Mouse (Mus musculus): ENCODE results near the gene Pfn3.

The Pfn3 gene

DNA sequence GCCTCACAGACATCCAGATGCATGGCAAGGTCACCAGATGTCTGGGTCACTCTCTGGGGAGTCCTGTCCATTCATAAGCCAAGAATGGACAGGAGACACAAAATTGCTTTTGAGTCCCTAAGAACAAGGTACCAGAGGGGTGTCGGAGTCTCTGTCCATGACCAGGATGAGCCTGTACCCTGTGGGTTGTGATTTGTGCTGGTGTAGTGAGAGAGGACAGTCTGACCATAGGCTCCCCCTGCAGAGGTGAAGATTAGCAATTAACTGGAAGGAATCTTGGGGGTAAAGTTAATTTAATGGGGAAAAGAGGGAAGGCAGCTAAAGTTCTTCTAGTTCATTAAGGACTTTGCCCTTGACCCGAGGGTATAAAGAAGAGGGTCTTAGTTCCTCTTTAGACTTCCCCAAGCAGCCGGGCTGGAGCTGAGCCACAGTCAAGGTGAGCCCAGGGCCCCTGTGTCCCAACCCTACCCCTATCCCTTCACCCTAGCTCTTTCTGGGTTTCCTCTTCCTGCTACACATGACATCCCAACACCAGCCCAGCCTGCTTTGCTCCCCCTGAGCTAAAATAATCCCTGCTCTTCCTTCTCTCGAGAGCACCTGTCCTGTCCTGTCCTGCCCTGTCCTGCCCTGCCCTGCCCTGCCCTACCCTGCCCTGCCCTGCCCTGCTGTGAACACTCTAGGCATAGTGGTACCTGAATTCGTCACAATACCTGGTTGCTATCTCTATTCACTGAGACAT lies 15.6 kb downstream of the Pfn3 start:
- peaks cover 45% of the 10 kb centered on the region for H3K27me3 ChIP-seq (ENCODE audit: insufficient read depth, low read length)
- TF ChIP-seq CTCF (conservative IDR thresholded peaks at IDR 0.05; ENCODE audit: low read length) (no peak), NANOG (IDR thresholded peaks at IDR 0.05; ENCODE audit: borderline replicate concordance, low read length) (no peak), POU5F1 (IDR thresholded peaks at IDR 0.05; ENCODE audit: borderline replicate concordance, low read length) (no peak)
- peaks cover 11% of the 10 kb centered on the region for H3K4me1 ChIP-seq (replicated peaks; ENCODE audit: low read depth, low read length)
- H3K4me3 ChIP-seq (replicated peaks; ENCODE audit: low read length): no peak overlapping the region
- peaks cover under 1% of the 10 kb centered on the region; the same call in 1 of the 2 replicates for H3K9me3 ChIP-seq (ENCODE audit: low read length)
- H3K36me3 ChIP-seq (ENCODE audit: insufficient read depth, low read length): no peaks in the 10 kb centered on the region

- Histone ChIP-seq H3K9me3 (ENCODE audit: low read length) (no peaks in the 10 kb centered on the region), H3K36me3 (ENCODE audit: insufficient read depth, low read length) (no peaks in the 10 kb centered on the region), H3K4me3 (replicated peaks; ENCODE audit: low read length) (no peak within 1 kb of the TSS), H3K27me3 (ENCODE audit: insufficient read depth, low read length) (peaks cover 36% of the 10 kb centered on the region), H3K4me1 (replicated peaks; ENCODE audit: low read depth, low read length) (peaks cover 17% of the 10 kb centered on the region)
- TF ChIP-seq NANOG (IDR thresholded peaks at IDR 0.05; ENCODE audit: borderline replicate concordance, low read length) (no peak), CTCF (conservative IDR thresholded peaks at IDR 0.05; ENCODE audit: low read length) (no peak), POU5F1 (IDR thresholded peaks at IDR 0.05; ENCODE audit: borderline replicate concordance, low read length) (no peak)
These were observed 16.9 kb downstream of the Pfn3 start, which contains the start of gene Slc34a1 for GRCm38 (mm10) chr13:55398088-55398487. Gene Slc34a1, plus strand, starts transcription at chr13:55398187.

DNA sequence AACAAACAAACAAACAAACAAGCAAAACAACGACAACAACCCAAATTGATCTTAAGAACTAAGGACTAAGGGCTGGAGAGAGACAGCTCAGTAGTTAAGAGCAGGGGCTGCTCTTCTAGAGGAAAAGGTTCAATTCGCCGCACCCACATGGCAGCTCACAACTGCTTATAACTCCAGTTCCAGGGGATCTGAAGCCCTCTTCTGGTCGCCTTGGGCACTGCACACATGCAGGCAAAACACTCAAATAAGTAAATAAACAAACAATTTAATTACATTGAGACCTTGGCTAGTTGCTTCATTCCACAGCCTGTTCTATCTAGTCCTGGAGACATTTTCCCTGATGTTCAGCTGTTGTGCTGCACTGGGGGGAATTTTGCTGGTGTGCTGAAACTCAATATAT lies 22.1 kb downstream of the Pfn3 start:
- TF ChIP-seq POU5F1 (IDR thresholded peaks at IDR 0.05; ENCODE audit: borderline replicate concordance, low read length) (no peak), CTCF (conservative IDR thresholded peaks at IDR 0.05; ENCODE audit: low read length) (peak; percentile 92)
- Histone ChIP-seq H3K9me3 (ENCODE audit: low read length) (no peaks in the 10 kb centered on the region), H3K27me3 (ENCODE audit: insufficient read depth, low read length) (peaks cover 11% of the 10 kb centered on the region), H3K4me3 (replicated peaks; ENCODE audit: low read length) (no peak overlapping the region), H3K36me3 (ENCODE audit: insufficient read depth, low read length) (no peaks in the 10 kb centered on the region), H3K4me1 (replicated peaks; ENCODE audit: low read depth, low read length) (peaks cover 16% of the 10 kb centered on the region)

GRCm38 (mm10) chr13:55391626-55392029 lies 23.4 kb downstream of the Pfn3 start:
- peaks cover 6% of the 10 kb centered on the region; the same call in 1 of the 2 replicates for H3K27me3 ChIP-seq (ENCODE audit: insufficient read depth, low read length)
- H3K9me3 ChIP-seq (ENCODE audit: low read length): no peaks in the 10 kb centered on the region
- peaks cover 16% of the 10 kb centered on the region for H3K4me1 ChIP-seq (replicated peaks; ENCODE audit: low read depth, low read length)
- no peak overlapping the region for H3K4me3 ChIP-seq (replicated peaks; ENCODE audit: low read length)
- H3K36me3 ChIP-seq (ENCODE audit: insufficient read depth, low read length): no peaks in the 10 kb centered on the region
- no peak for TF ChIP-seq CTCF (conservative IDR thresholded peaks at IDR 0.05; ENCODE audit: low read length)
- TF ChIP-seq POU5F1 (IDR thresholded peaks at IDR 0.05; ENCODE audit: borderline replicate concordance, low read length): no peak
- no peak for TF ChIP-seq NANOG (IDR thresholded peaks at IDR 0.05; ENCODE audit: borderline replicate concordance, low read length)

DNA sequence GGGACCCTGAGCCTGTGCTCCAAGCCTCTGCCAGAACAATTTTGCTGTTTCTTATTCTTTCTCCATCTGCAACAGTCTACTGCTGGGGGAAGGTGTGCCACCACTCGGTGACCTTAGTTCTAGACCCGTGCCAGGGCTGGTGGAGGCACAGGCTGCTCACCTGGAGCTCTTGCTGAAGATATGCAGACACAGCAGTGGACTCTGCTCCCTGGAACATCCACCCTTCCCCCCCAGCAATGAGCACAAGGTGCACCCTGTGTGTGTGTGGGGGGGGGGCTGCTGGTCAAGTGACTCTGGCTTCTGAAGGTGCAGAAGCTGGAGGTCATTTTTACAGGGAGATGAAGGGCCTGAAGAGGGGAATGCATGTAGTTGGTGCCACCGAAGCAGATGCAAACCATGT lies 24.4 kb downstream of the Pfn3 start:
- H3K4me3 ChIP-seq (replicated peaks; ENCODE audit: low read length): no peak overlapping the region
- H3K9me3 ChIP-seq (ENCODE audit: low read length): 0 out of 2 replicates have a peak, but pooled peaks cover 3% of the 10 kb centered on the region
- peaks cover 16% of the 10 kb centered on the region for H3K4me1 ChIP-seq (replicated peaks; ENCODE audit: low read depth, low read length)
- H3K27me3 ChIP-seq (ENCODE audit: insufficient read depth, low read length): 0 out of 2 replicates have a peak, but pooled peaks cover 3% of the 10 kb centered on the region
- no peaks in the 10 kb centered on the region for H3K36me3 ChIP-seq (ENCODE audit: insufficient read depth, low read length)
- TF ChIP-seq NANOG (IDR thresholded peaks at IDR 0.05; ENCODE audit: borderline replicate concordance, low read length) (no peak), CTCF (conservative IDR thresholded peaks at IDR 0.05; ENCODE audit: low read length) (no peak), POU5F1 (IDR thresholded peaks at IDR 0.05; ENCODE audit: borderline replicate concordance, low read length) (no peak)

DNA sequence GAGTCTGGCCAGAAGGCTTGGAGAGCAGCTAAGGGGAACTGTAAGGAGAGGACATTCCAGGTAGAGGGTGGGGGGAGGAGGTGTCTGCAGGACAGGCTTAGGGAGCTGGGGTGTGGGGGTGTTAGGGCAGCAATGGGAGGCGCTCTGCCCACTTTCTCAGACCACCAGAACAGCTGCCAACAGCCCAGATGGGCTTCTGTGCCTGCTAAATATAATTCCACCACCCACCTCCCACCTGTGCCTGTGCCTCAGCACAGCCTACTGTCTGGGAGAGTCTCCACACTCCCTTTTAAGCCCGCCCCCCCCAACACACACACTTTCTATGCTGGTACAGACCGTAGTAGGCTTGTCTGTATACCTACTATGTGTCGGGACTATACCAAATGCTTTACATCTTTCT lies 33.2 kb downstream of the Pfn3 start:
- Histone ChIP-seq H3K9me3 (ENCODE audit: low read length) (0 out of 2 replicates have a peak, but pooled peaks cover 3% of the 10 kb centered on the region), H3K27me3 (ENCODE audit: insufficient read depth, low read length) (peaks cover 58% of the 10 kb centered on the region), H3K4me1 (replicated peaks; ENCODE audit: low read depth, low read length) (peaks cover 44% of the 10 kb centered on the region), H3K4me3 (replicated peaks; ENCODE audit: low read length) (no peak overlapping the region), H3K36me3 (ENCODE audit: insufficient read depth, low read length) (no peaks in the 10 kb centered on the region)
- TF ChIP-seq POU5F1 (IDR thresholded peaks at IDR 0.05; ENCODE audit: borderline replicate concordance, low read length): no peak
- no peak for TF ChIP-seq NANOG (IDR thresholded peaks at IDR 0.05; ENCODE audit: borderline replicate concordance, low read length)
- no peak for TF ChIP-seq CTCF (conservative IDR thresholded peaks at IDR 0.05; ENCODE audit: low read length)

- H3K9me3 ChIP-seq (ENCODE audit: low read length): no peaks in the 10 kb centered on the region
- peaks cover 74% of the 10 kb centered on the region for H3K27me3 ChIP-seq (ENCODE audit: insufficient read depth, low read length)
- peak overlapping the region; percentile 78 for H3K4me3 ChIP-seq (replicated peaks; ENCODE audit: low read length)
- H3K36me3 ChIP-seq (ENCODE audit: insufficient read depth, low read length): no peaks in the 10 kb centered on the region
- no peak for TF ChIP-seq NANOG (IDR thresholded peaks at IDR 0.05; ENCODE audit: borderline replicate concordance, low read length)
- no peak for TF ChIP-seq CTCF (conservative IDR thresholded peaks at IDR 0.05; ENCODE audit: low read length)
- TF ChIP-seq POU5F1 (IDR thresholded peaks at IDR 0.05; ENCODE audit: borderline replicate concordance, low read length): no peak
- H3K4me1 ChIP-seq (replicated peaks; ENCODE audit: low read depth, low read length): peaks cover 44% of the 10 kb centered on the region
These were observed 36.0 kb downstream of the Pfn3 start for GRCm38 (mm10) chr13:55378907-55379580.

DNA sequence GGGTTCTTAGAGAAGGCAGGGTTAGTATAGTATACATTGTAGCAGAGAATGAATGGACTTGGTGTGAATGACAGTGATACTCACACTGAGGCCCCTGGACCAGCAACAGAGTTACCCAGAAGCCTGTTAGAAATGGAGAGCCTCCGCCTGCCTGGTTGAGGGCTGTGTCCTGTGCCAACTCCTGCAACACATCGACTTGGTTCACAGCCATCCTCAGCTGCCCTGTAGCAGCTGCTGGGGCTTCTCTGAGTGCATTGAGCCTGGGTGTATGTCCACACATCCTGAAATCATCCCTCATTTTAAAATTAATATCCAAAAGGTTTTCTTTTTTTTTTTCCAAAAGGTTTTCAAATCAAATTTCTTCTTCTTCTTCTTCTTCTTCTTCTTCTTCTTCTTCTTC lies 39.2 kb downstream of the Pfn3 start:
- H3K9me3 ChIP-seq (ENCODE audit: low read length): no peaks in the 10 kb centered on the region
- H3K4me3 ChIP-seq (replicated peaks; ENCODE audit: low read length): no peak overlapping the region
- H3K36me3 ChIP-seq (ENCODE audit: insufficient read depth, low read length): no peaks in the 10 kb centered on the region
- peaks cover 78% of the 10 kb centered on the region for H3K27me3 ChIP-seq (ENCODE audit: insufficient read depth, low read length)
- TF ChIP-seq POU5F1 (IDR thresholded peaks at IDR 0.05; ENCODE audit: borderline replicate concordance, low read length) (no peak), NANOG (IDR thresholded peaks at IDR 0.05; ENCODE audit: borderline replicate concordance, low read length) (no peak), CTCF (conservative IDR thresholded peaks at IDR 0.05; ENCODE audit: low read length) (no peak)
- H3K4me1 ChIP-seq (replicated peaks; ENCODE audit: low read depth, low read length): peaks cover 24% of the 10 kb centered on the region
